Mouse (Mus musculus): ENCODE measurements around the gene Unc13c. TPM values are rescaled to one million over a fixed set of nuclear protein-coding genes. Genes with fewer than 3 reads are reported as not detected.

Gene Unc13c
- total and polyA plus RNA-seq, 2 experiments, result not detected

DNA sequence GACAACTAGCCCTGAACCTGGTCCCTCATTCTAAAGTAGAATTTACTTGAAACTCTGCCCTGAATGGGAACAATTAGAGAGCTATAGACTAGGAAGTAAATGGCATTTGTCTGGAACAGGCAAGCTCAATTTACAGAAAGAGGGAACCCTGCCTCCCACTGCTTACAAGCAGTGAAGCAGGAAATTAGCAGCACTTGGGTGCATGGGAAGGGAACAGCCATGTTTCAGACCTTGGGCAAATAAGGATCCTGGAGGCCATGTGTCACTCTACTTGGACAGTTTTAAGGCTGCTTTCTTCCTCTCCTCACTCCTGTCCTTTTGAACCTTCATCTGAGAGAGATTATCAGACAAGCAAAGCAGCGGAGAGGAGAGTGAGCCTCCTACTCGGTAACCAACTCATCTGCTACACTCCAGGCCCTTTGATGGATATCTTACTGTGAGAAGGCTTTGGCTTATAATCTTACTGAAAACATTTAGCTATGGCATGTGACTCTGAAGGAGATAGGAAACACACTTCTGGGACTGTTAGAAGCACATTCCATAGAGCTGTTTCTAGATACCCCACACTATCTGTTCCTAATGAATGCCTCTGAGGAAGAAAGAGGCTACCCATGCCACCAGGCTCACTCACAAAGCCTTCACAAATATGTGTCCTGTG, 101.2 kb downstream of the Unc13c start:
- WGBS, result 69% methylated on average over 2 of the region's 2 CpGs
- no peaks in the 10 kb centered on the region for H3K79me2 ChIP-seq (ENCODE audit: control insufficient read depth, insufficient read depth, low read length)
- no peaks in the 10 kb centered on the region for H3K4me1 ChIP-seq (ENCODE audit: control insufficient read depth, insufficient read depth, low read length)
- no peak overlapping the region for H3K4me3 ChIP-seq (ENCODE audit: insufficient read depth, low read depth, low read length)
- no peak for DNase-seq (ENCODE audit: extremely low read depth, low read depth, low spot score)
- H3K36me3 ChIP-seq (ENCODE audit: control insufficient read depth, insufficient read depth, low read length), result no peaks in the 10 kb centered on the region
- TF ChIP-seq POLR2A (IDR thresholded peaks at IDR 0.05; ENCODE audit: extremely low read depth, insufficient read depth, low read length), result no peak
- TF ChIP-seq CTCF (IDR thresholded peaks at IDR 0.05; ENCODE audit: low read depth, low read length), result no peak
- no peak overlapping the region for H3K27ac ChIP-seq (replicated peaks; ENCODE audit: insufficient read depth, low read depth, low read length)
- H3K27me3 ChIP-seq (ENCODE audit: control insufficient read depth, insufficient read depth, low read length), result no peaks in the 10 kb centered on the region
- H3K9ac ChIP-seq (ENCODE audit: low read depth, low read length), result no peak overlapping the region

DNA sequence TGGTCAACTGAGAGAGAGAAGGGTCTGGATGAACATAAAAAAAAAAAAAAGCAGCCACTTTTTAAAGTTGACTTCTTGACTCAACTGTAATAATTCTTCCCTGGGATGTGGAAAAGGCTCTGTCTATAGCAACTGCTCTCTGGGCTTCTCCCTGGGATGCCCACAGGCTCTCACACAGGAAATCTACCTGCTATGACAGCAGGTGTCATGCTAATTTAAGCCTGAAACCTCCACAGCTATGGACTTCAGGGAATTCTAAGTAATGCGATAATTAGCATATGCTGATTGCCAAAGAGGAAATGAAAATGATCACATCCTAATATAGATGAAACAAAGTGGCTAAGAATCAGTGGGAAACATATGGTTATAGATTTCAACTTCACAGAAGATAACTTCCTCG, 102.1 kb downstream of the Unc13c start:
- Histone ChIP-seq H3K27me3 (ENCODE audit: control insufficient read depth, insufficient read depth, low read length) (no peaks in the 10 kb centered on the region), H3K4me3 (ENCODE audit: insufficient read depth, low read depth, low read length) (no peak overlapping the region), H3K79me2 (ENCODE audit: control insufficient read depth, insufficient read depth, low read length) (no peaks in the 10 kb centered on the region), H3K27ac (replicated peaks; ENCODE audit: insufficient read depth, low read depth, low read length) (no peak overlapping the region), H3K4me1 (ENCODE audit: control insufficient read depth, insufficient read depth, low read length) (no peaks in the 10 kb centered on the region), H3K36me3 (ENCODE audit: control insufficient read depth, insufficient read depth, low read length) (no peaks in the 10 kb centered on the region), H3K9ac (ENCODE audit: low read depth, low read length) (no peak overlapping the region)
- DNase-seq (ENCODE audit: extremely low read depth, low read depth, low spot score), result no peak
- TF ChIP-seq POLR2A (IDR thresholded peaks at IDR 0.05; ENCODE audit: extremely low read depth, insufficient read depth, low read length), result no peak
- TF ChIP-seq CTCF (IDR thresholded peaks at IDR 0.05; ENCODE audit: low read depth, low read length), result no peak
- 66% methylated on average over 2 of the region's 2 CpGs for WGBS

DNA sequence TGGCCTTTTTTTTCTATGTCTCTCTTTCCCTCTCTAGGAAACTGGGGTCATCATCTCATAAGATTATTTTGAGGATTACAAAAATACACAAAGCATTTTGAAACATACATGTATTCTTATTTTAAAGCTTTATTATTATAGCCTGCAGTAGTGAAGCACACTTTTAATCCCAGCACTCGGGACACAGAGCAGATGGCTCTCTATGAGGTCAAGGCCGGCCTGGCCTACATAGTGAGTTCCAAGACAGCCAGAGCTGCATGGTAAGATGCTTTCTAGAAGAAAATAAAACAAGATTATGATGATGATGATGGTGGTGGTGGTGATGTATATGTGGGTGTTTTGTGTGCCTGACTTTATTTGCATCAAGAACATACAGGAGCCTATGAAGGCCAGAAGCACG, 109.3 kb downstream of the Unc13c start:
- Histone ChIP-seq H3K79me2 (ENCODE audit: control insufficient read depth, insufficient read depth, low read length) (no peaks in the 10 kb centered on the region), H3K27me3 (ENCODE audit: control insufficient read depth, insufficient read depth, low read length) (no peaks in the 10 kb centered on the region), H3K4me3 (ENCODE audit: insufficient read depth, low read depth, low read length) (no peak overlapping the region), H3K4me1 (ENCODE audit: control insufficient read depth, insufficient read depth, low read length) (no peaks in the 10 kb centered on the region), H3K9ac (ENCODE audit: low read depth, low read length) (no peak overlapping the region), H3K36me3 (ENCODE audit: control insufficient read depth, insufficient read depth, low read length) (no peaks in the 10 kb centered on the region), H3K27ac (replicated peaks; ENCODE audit: insufficient read depth, low read depth, low read length) (no peak overlapping the region)
- TF ChIP-seq CTCF (IDR thresholded peaks at IDR 0.05; ENCODE audit: low read depth, low read length), result no peak
- no peak for TF ChIP-seq POLR2A (IDR thresholded peaks at IDR 0.05; ENCODE audit: extremely low read depth, insufficient read depth, low read length)
- no peak for DNase-seq (ENCODE audit: extremely low read depth, low read depth, low spot score)
- WGBS, result 83% methylated on average over 3 of the region's 3 CpGs

DNA sequence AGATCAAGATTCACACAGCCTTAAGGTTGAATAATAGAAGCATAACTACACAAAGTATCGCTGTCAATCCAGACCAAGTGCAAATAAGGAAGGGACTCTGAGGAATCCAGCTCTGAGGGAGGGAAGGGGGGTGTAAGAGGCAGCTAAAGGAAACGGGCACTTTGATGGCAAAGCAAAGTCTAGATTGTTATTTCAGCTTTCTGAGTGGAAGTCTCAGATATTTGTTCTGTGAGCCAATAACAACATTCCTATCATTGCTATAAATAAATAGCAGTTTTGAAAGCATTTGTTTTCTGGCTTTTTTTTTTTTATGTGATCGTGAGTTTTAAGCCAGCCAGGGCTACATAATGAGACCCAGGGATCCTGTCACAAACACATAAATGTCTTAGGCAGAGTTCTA, 114.5 kb downstream of the Unc13c start:
- Histone ChIP-seq H3K4me1 (ENCODE audit: control insufficient read depth, insufficient read depth, low read length) (no peaks in the 10 kb centered on the region), H3K36me3 (ENCODE audit: control insufficient read depth, insufficient read depth, low read length) (no peaks in the 10 kb centered on the region), H3K27ac (replicated peaks; ENCODE audit: insufficient read depth, low read depth, low read length) (no peak overlapping the region), H3K4me3 (ENCODE audit: insufficient read depth, low read depth, low read length) (no peak overlapping the region), H3K9ac (ENCODE audit: low read depth, low read length) (no peak overlapping the region), H3K79me2 (ENCODE audit: control insufficient read depth, insufficient read depth, low read length) (no peaks in the 10 kb centered on the region), H3K27me3 (ENCODE audit: control insufficient read depth, insufficient read depth, low read length) (no peaks in the 10 kb centered on the region)
- 54% methylated on average over 3 of the region's 3 CpGs for whole genome bisulfite sequencing
- no peak for DNase-seq (ENCODE audit: extremely low read depth, low read depth, low spot score)
- TF ChIP-seq POLR2A (IDR thresholded peaks at IDR 0.05; ENCODE audit: extremely low read depth, insufficient read depth, low read length), result no peak
- TF ChIP-seq CTCF (IDR thresholded peaks at IDR 0.05; ENCODE audit: low read depth, low read length), result no peak

DNA sequence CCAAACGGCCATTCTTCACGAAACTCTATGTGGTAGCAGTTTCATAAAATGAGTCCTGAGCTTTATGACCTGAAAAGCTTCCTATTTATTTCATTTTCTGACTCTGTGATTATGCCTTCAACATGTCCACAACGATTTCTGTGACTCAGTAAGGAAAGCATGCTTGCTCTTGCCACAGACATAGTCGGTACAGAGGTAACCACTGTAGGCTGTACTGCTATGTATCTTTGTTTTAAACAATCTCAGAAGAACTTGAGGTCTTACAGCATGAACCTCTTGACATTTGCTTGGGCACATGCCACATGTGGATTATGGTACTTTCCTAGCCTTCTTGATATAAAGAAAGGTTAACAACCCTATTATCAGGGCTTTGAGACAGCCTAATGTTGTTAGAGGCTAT, 162.1 kb downstream of the Unc13c start:
- no peak for TF ChIP-seq POLR2A (IDR thresholded peaks at IDR 0.05; ENCODE audit: extremely low read depth, insufficient read depth, low read length)
- H3K27ac ChIP-seq (replicated peaks; ENCODE audit: insufficient read depth, low read depth, low read length), result no peak overlapping the region
- H3K79me2 ChIP-seq (ENCODE audit: control insufficient read depth, insufficient read depth, low read length), result no peaks in the 10 kb centered on the region
- 71% methylated on average over 4 of the region's 4 CpGs for WGBS
- DNase-seq (ENCODE audit: extremely low read depth, low read depth, low spot score), result no peak
- no peaks in the 10 kb centered on the region for H3K4me1 ChIP-seq (ENCODE audit: control insufficient read depth, insufficient read depth, low read length)
- H3K36me3 ChIP-seq (ENCODE audit: control insufficient read depth, insufficient read depth, low read length), result no peaks in the 10 kb centered on the region
- H3K9ac ChIP-seq (ENCODE audit: low read depth, low read length), result no peak overlapping the region
- H3K27me3 ChIP-seq (ENCODE audit: control insufficient read depth, insufficient read depth, low read length), result no peaks in the 10 kb centered on the region
- no peak overlapping the region for H3K4me3 ChIP-seq (ENCODE audit: insufficient read depth, low read depth, low read length)

DNA sequence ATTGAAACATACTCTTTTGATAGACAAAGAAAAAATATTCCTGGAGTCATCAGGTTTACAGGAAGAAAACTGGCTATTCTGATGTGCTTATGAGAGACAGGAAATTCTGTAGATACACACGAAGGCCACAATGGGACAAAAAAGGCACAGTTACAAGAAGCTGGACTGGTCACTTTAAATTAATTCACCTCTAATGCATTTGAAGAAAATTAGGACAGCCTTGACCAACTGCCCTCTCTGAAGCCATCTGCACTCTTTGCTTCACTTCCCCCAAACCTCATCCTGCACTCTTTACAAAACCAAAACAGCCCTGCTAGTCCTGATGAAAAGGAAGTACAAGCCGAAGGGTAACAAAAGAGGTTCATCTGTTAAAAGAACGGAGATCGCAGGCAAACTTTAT, 194.2 kb downstream of the Unc13c start:
- TF ChIP-seq CTCF (IDR thresholded peaks at IDR 0.05; ENCODE audit: low read depth, low read length) (no peak), POLR2A (IDR thresholded peaks at IDR 0.05; ENCODE audit: extremely low read depth, insufficient read depth, low read length) (no peak)
- 71% methylated on average over 4 of the region's 4 CpGs for WGBS
- Histone ChIP-seq H3K36me3 (ENCODE audit: control insufficient read depth, insufficient read depth, low read length) (no peaks in the 10 kb centered on the region), H3K27ac (replicated peaks; ENCODE audit: insufficient read depth, low read depth, low read length) (no peak overlapping the region), H3K9ac (ENCODE audit: low read depth, low read length) (no peak overlapping the region), H3K4me1 (ENCODE audit: control insufficient read depth, insufficient read depth, low read length) (no peaks in the 10 kb centered on the region), H3K27me3 (ENCODE audit: control insufficient read depth, insufficient read depth, low read length) (no peaks in the 10 kb centered on the region), H3K4me3 (ENCODE audit: insufficient read depth, low read depth, low read length) (no peak overlapping the region), H3K79me2 (ENCODE audit: control insufficient read depth, insufficient read depth, low read length) (no peaks in the 10 kb centered on the region)
- no peak for DNase-seq (ENCODE audit: extremely low read depth, low read depth, low spot score)
